Mouse (Mus musculus) CD4-positive naive resting alpha-beta T cell, adult 76 days (primary cell): ENCODE measurements around the gene Gipr. TPM values are rescaled to one million over a fixed set of nuclear protein-coding genes. Genes with fewer than 3 reads are reported as not detected.

ENCODE experiments used
- total RNA-seq: library from RNA; stranded (reverse); gene quantifications from one replicate; pipeline ENCODE4 v1.2.4, GENCODE M21; 2023

The Gipr gene
- total RNA-seq = not detected

DNA sequence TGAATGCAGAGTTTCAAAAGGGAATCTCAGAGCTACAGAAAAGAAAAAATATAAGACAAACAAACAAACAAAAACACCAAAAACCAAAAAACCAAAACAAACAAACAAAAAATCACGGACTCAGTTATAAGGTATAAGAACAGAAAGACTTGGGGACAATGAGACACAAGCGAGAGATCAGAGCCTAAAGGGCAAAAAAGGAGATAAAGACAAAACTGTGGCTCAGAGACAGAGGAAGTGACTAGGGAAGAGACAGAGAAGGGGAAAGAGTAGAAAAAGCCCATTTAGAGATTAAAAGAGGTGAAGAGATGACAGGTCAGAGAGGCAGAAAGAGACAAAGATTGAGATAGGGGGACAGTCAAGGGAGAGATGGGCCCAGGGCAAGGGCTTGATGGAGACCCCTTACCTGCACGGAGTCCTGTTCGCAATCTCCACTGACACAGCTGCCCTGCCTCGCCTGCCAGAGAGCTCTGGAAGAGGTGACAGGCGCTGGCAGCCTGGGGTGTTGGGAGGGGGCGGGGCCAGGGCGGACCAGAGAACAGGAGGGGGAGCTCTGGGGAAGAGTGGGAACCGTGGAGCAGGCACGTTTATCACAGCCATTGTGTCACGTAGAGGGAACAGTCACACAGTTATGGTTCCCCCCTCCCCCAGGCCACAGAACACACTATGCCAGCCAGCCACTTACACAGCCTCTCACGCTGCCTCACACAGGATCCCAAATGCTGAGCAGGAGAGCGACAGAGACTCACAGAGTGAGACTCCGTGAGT lies at the start of gene Gipr:
Gene Gipr, minus strand, starts transcription at position 472 of the 768 bp plus-strand sequence.

DNA sequence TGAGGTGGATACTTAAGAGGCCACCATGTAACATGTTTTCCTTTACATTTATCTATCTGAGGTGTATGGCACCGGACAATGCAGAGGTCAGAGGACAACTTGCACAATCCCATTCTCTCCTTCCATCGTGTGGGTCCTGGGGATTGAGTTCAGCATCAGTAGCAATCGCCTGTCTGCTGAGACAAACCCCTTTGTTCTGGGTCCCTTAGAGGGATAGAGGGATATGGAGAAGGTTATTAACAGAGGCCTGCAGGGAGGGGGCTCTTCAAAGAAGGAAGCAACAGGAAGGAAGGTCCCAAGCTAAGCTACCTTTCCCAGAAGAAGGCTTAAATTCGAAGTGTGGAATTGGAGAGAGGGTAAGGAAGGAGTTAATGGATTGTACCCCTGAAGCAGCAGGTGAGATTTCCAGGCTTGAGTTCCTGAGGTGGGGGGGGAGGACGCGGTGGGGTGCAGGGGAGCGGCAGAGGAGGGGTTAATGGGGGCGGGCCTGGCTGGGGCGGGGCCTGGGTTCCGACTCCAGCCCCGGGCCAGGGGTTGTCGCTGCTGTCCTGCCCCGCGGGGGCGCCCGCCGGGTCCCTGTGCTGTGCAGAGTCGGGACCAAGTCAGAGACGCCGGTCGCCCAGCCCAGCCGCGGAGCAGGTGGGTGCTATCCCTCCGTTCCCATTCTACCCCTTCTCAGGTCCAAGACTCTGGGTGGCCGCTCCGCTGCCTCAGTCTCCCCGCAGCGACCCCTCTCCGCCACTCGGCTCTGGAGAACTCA lies 46.2 kb upstream of the Gipr start, which contains the start of gene Gpr4:
Gene Gpr4, plus strand, starts transcription at position 543 of the 760 bp plus-strand sequence.

DNA sequence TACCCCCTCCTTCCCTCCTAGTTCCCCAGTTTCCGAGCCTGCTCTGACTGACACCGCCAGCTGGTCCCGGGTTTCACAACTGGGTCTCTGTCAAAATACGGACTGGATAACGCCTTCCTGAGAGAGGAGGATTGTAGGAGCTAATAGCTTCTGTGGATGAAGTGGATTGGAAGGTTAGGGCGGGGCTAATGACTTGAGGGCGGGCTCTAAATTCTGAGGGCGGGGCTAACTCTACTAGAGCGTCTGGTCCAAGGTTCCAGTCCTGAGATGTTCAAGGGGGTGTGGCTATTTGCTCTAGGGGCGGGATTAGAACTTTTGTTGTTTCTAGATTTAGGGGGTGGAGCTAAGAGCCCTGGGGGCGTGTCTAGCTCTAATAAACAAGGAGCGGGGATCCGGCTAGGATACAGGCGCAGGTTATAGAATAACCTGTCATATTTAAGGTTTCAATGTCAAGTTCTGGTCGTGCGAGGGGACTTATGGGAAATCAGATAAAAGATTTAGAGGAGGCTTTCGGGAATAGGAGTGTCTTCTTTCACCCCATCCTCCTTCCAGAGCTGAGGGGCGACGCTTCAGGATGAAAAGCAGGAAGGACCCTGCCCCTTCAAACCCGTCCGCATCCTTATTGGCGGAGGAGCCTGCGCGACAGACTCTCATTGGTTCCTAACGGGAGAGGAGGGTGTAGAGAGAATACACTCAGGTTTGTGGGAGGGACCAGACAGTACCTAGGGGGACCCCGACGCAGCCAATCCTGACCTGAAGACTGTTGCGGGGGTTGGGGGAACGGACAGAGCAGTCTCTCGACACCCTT lies 10.0 kb upstream of the Gipr start, which contains the start of gene Eml2:
Gene Eml2, plus strand, starts transcription at position 714 of the 808 bp plus-strand sequence.

DNA sequence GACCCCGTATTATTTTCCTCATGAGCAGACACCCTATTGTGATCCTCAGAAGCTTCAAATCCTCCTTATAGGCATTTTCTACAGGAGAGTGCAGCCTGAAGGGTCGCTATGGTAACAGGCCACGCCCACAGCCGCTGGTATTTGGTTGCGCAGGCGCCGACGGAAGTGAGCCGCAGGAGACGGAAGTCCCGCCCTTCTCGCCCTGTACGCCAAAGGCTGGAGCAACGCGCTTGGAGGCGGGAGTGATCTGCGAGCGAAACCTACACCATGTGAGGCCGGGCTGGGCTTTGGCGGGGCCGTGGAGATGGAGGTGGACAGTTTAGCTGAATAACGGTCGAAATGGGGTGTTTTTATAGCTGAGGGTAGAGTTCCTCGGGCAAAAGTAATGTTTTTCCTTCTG lies 16.3 kb downstream of the Gipr start, which contains the start of gene Snrpd2:
Gene Snrpd2, plus strand, starts transcription at position 97 of the 400 bp plus-strand sequence.

DNA sequence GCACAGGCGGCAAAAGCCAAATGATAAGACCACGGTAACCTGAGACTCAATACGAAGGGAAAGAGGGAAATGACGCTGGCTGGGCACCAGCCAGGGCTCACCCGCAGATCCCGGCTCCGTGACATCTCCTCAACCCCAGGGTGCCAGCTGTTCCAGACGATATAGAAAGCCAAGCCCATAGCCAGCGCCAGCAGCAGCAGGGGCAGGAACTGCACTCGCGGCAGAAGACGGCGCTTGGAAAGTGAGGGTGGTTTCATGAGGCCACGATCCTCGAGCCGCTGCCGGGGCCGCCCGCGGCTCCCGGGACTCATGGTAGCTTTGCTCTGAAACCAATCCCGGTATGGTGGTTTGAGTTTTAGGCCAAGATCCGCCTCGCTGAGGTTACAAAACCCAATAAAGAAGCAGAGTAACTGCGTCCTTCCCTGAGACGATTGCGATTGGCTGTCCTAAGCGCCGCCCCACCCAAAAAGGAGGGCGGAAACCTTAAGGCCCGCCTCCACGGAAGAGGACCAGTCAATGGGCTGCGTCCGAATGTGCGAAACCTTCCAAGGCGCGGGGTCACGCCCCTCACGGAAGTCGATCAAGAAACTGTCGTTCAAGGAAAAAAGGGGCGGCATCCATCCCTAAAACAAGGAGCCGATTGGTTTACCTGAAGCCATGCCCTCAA lies 16.9 kb downstream of the Gipr start, which contains the start of gene Qpctl:
Gene Qpctl, minus strand, starts transcription at position 417 of the 667 bp plus-strand sequence.

DNA sequence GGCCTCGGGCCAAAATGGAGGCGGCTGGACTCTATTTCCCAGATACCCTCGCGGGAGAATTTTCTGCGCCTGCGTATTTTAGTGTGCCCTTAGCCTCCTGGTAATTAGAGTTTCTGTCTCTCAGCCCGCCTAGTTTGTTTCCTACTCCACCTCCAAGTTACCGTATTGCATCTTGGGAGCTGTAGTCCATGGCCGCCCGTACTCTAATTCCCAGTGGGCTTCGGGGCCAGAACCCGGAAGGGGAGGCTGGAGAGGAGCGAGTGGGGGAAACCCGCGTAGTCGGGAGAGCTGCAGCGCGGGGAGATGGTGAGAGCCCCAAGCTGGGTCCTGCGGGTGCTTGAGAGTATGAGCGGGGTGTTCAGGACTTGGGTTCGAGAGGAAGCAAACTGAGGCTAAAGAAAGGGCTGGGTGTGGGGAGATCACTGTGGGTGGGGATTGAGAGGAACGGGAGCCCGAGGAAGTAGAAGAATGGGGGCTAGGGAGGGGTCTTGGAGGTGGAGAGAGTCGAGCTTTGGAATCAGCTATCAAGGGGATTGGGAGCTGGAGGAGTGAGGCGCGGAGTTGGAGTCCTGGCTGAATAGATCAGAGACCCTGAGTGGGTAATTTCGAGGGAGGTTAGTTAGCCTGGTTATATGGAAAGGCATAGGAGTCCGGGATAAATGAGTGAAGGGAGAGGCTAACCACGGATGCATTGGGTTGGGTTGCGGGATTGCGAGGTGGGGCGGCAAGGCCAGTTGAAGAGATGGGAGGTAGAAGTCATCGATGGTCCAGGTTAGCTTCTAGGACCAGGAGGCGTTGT lies 46.1 kb downstream of the Gipr start, which contains the start of gene Fbxo46:
Gene Fbxo46, plus strand, starts transcription at position 229 of the 799 bp plus-strand sequence.

DNA sequence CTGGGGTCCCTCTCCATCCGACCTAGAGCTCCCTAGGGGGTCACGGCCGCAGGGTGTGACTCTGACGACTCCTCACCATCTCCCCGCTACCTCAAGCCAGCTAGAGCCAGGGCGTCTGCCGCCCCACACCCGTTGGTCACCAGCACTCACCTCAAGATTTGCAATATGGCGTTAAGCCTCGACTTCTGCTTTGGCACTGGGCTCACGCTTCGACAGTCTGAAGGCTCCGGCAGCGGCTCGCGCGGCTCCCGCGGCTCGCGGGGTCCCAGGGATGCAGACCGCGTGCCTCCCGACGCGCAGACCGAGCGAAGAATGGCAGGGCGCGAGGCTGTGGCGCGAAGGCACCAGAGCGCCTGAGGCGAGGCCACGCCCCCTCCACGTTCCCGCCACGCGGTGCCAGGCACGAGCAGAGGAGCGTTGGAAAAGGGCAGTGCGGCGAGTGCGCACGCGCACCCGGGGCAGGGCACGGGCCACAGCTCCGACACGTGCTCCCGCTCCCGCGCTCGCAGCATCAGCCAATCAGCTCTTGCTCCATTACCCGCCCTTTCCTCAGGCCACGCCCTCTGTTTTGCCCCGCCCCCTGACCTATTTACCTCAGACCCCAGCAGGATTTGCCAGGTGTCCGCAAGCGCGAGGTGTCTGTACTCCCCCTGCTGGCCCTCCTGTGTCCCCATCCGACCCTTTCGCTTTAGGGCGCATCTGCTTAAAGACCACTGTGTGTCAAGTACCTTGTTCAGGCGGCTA lies 47.7 kb downstream of the Gipr start, which contains the start of gene Gm4969:
Gene Gm4969, minus strand, starts transcription at position 341 of the 744 bp plus-strand sequence.

Other genes starting within 250 kb of the Gipr start
- not detected for gene Nova2, start 240.2 kb downstream of the Gipr start, total RNA-seq
- gene Nanos2, start 178.7 kb downstream of the Gipr start, total RNA-seq = not detected
- 0.67 TPM for gene Mypop, start 174.9 kb downstream of the Gipr start, total RNA-seq
- gene Irf2bp1, start 162.1 kb downstream of the Gipr start, total RNA-seq = 25.1 TPM
- not detected for gene Foxa3, start 142.6 kb downstream of the Gipr start, total RNA-seq
- 90.4 TPM for gene Sympk, start 141.8 kb downstream of the Gipr start, total RNA-seq
- gene Rsph6a, start 111.4 kb downstream of the Gipr start, total RNA-seq = not detected
- 1.1 TPM for gene Dmwd, start 89.9 kb downstream of the Gipr start, total RNA-seq
- gene Dmpk, start 82.3 kb downstream of the Gipr start, total RNA-seq = 3.8 TPM
- not detected for gene Six5, start 71.5 kb downstream of the Gipr start, total RNA-seq
- not detected for gene Gm4969, start 47.8 kb downstream of the Gipr start, total RNA-seq
- 15.4 TPM for gene Fbxo46, start 46.3 kb downstream of the Gipr start, total RNA-seq
- gene Qpctl, start 16.8 kb downstream of the Gipr start, total RNA-seq = 12.2 TPM
- 62.7 TPM for gene Snrpd2, start 16.4 kb downstream of the Gipr start, total RNA-seq
- gene Eml2, start 10.3 kb upstream of the Gipr start, total RNA-seq = 16.0 TPM
- gene Gpr4, start 46.4 kb upstream of the Gipr start, total RNA-seq = not detected
- 42.1 TPM for gene Opa3, start 62.2 kb upstream of the Gipr start, total RNA-seq
- 262 TPM for gene Vasp, start 105.7 kb upstream of the Gipr start, total RNA-seq
- 0.76 TPM for gene Ppm1n, start 113.9 kb upstream of the Gipr start, total RNA-seq
- gene Rtn2, start 116.5 kb upstream of the Gipr start, total RNA-seq = not detected
- gene Fosb, start 143.9 kb upstream of the Gipr start, total RNA-seq = 701 TPM
- gene Ercc1, start 178.7 kb upstream of the Gipr start, total RNA-seq = 67.1 TPM
- 9.0 TPM for gene Cd3eap, start 193.4 kb upstream of the Gipr start, total RNA-seq
- 1.3 TPM for gene Ppp1r13l, start 193.6 kb upstream of the Gipr start, total RNA-seq
- gene Ercc2, start 215.9 kb upstream of the Gipr start, total RNA-seq = 69.8 TPM
- gene Klc3, start 238.0 kb upstream of the Gipr start, total RNA-seq = 5.9 TPM
- gene Ckm, start 238.6 kb upstream of the Gipr start, total RNA-seq = not detected